Mouse (Mus musculus) brain, embryonic 14.5 days (tissue): Measurements from ENCODE around the gene Gnai2. TPM values are rescaled to one million over a fixed set of nuclear protein-coding genes. Genes with fewer than 3 reads are reported as not detected.

ENCODE experiments used
- DNase-seq: peaks from one replicate; pipeline ENCODE4 v3.0.0-alpha.2; 2011; ENCODE audit warnings: low read depth
- CTCF ChIP-seq: fragments of 200-500 bp; IDR thresholded peaks from 2 replicates; pipeline ENCODE4 v1.5.1; 2012; ENCODE audit warnings: inconsistent platforms, mild to moderate bottlenecking, moderate library complexity, borderline replicate concordance; ENCODE audit not compliant: insufficient read depth, insufficient read length; ENCODE audit errors: extremely low read depth
- POLR2A ChIP-seq: fragments of 200-500 bp; IDR thresholded peaks from 2 replicates; pipeline ENCODE4 v1.6.1; 2012; ENCODE audit warnings: mild to moderate bottlenecking, inconsistent platforms, borderline replicate concordance; ENCODE audit not compliant: poor library complexity, insufficient read depth, insufficient read length, severe bottlenecking; ENCODE audit errors: extremely low read depth
- polyA plus RNA-seq: library from polyadenylated mRNA; depleted of rRNA; stranded (reverse); fragments of >200 nt; gene quantifications from 2 replicates; pipeline ENCODE4 v1.2.3, GENCODE M21; 2012

Gnai2 gene
- polyA plus RNA-seq, 1 experiment: 488 TPM

- DNase-seq: no peak
- TF ChIP-seq CTCF (no peak), POLR2A (no peak)
These were observed 5.1 kb upstream of the Gnai2 start for GRCm38 (mm10) chr9:107640257-107640772.

- TF ChIP-seq CTCF: no peak
- TF ChIP-seq POLR2A: no peak
- DNase-seq: peak; percentile 94
These were observed 1.9 kb upstream of the Gnai2 start for GRCm38 (mm10) chr9:107637070-107637469.

GRCm38 (mm10) chr9:107634406-107635278, 525 bp downstream of the Gnai2 start:
- TF ChIP-seq POLR2A (no peak), CTCF (no peak)
- no peak for DNase-seq

GRCm38 (mm10) chr9:107633661-107634405, 1.3 kb downstream of the Gnai2 start:
- TF ChIP-seq POLR2A: no peak
- no peak for TF ChIP-seq CTCF
- DNase-seq: peak; percentile 61

- DNase-seq: peak; percentile 85
- TF ChIP-seq POLR2A (no peak), CTCF (no peak)
These were observed 2.0 kb downstream of the Gnai2 start for GRCm38 (mm10) chr9:107633091-107633660.

GRCm38 (mm10) chr9:107632478-107632877, 2.7 kb downstream of the Gnai2 start:
- peak; percentile 83 for DNase-seq
- TF ChIP-seq POLR2A (no peak), CTCF (no peak)

- TF ChIP-seq CTCF (no peak), POLR2A (no peak)
- DNase-seq: no peak
These were observed 3.3 kb downstream of the Gnai2 start for GRCm38 (mm10) chr9:107631861-107632260.

- TF ChIP-seq POLR2A (no peak), CTCF (no peak)
- peak; percentile 60 for DNase-seq
These were observed 3.8 kb downstream of the Gnai2 start for GRCm38 (mm10) chr9:107631311-107631826.

- TF ChIP-seq POLR2A: no peak
- TF ChIP-seq CTCF: no peak
- DNase-seq: peak; percentile 96
These were observed 4.6 kb downstream of the Gnai2 start for GRCm38 (mm10) chr9:107630576-107630975.

- DNase-seq: peak; percentile 85
- TF ChIP-seq POLR2A: no peak
- TF ChIP-seq CTCF: no peak
These were observed 5.2 kb downstream of the Gnai2 start for GRCm38 (mm10) chr9:107629901-107630425.

GRCm38 (mm10) chr9:107629411-107629730, 5.8 kb downstream of the Gnai2 start:
- DNase-seq: no peak
- TF ChIP-seq POLR2A (no peak), CTCF (no peak)
